ENCODE assay signal across 8 mouse cellular contexts in genomic region chr9:120775721-120776120, GRCm38 (mm10).
DNase-seq lines count a peak whose midpoint lies in the region; ATAC-seq and TF ChIP-seq lines count a peak whose summit lies in the region.

No protein-coding gene starts in this region.

- H3K79me2 ChIP-seq in myocyte (ENCODE audit: control insufficient read depth, insufficient read depth): no peaks in the 10 kb centered on the region

- H3K27ac ChIP-seq in forebrain, embryonic 10.5 days: 0 out of 2 replicates have a peak overlapping the region, but pooled peaks have one; percentile 0
- H3K27ac ChIP-seq in forebrain, embryonic 12.5 days: no peak overlapping the region
- no peak overlapping the region; the same call in 1 of the 2 replicates for H3K27ac ChIP-seq in lung, embryonic 14.5 days (ENCODE audit: low read depth)
- peak overlapping the region; percentile 37; the same call in 1 of the 2 replicates for H3K27ac ChIP-seq in limb, embryonic 10.5 days

- H3K4me3 ChIP-seq in forebrain, embryonic 10.5 days: no peak overlapping the region
- no peak overlapping the region for H3K4me3 ChIP-seq in forebrain, embryonic 12.5 days (replicated peaks)
- no peak overlapping the region for H3K4me3 ChIP-seq in lung, embryonic 14.5 days (ENCODE audit: low read depth, low read length)
- no peak overlapping the region for H3K4me3 ChIP-seq in limb, embryonic 10.5 days
- no peak overlapping the region for H3K4me3 ChIP-seq in myocyte

- no peak overlapping the region for H3K9ac ChIP-seq in forebrain, embryonic 12.5 days
- no peak overlapping the region for H3K9ac ChIP-seq in lung, embryonic 14.5 days

- H3K4me2 ChIP-seq in forebrain, embryonic 12.5 days: no peak overlapping the region
- no peak overlapping the region for H3K4me2 ChIP-seq in lung, embryonic 14.5 days
- peak overlapping the region; percentile 77 for H3K4me2 ChIP-seq in myocyte (ENCODE audit: low read depth)

- ATAC-seq in forebrain, embryonic 12.5 days (ENCODE audit: low FRiP score): no peak
- no peak for ATAC-seq in lung, embryonic 14.5 days (ENCODE audit: insufficient read depth)

- H3K27me3 ChIP-seq in forebrain, embryonic 10.5 days (ENCODE audit: poor library complexity, severe bottlenecking): no peaks in the 10 kb centered on the region
- H3K27me3 ChIP-seq in forebrain, embryonic 12.5 days: no peaks in the 10 kb centered on the region
- H3K27me3 ChIP-seq in lung, embryonic 14.5 days (ENCODE audit: insufficient read depth, low read length): no peaks in the 10 kb centered on the region
- H3K27me3 ChIP-seq in limb, embryonic 10.5 days (ENCODE audit: low read depth, poor library complexity, severe bottlenecking): no peaks in the 10 kb centered on the region
- H3K27me3 ChIP-seq in myocyte (ENCODE audit: control insufficient read depth, insufficient read depth, insufficient read length): no peaks in the 10 kb centered on the region

- no peaks in the 10 kb centered on the region for H3K36me3 ChIP-seq in forebrain, embryonic 10.5 days (replicated peaks)
- no peaks in the 10 kb centered on the region for H3K36me3 ChIP-seq in forebrain, embryonic 12.5 days (replicated peaks)
- H3K36me3 ChIP-seq in lung, embryonic 14.5 days (ENCODE audit: insufficient read depth): no peaks in the 10 kb centered on the region
- no peaks in the 10 kb centered on the region for H3K36me3 ChIP-seq in limb, embryonic 10.5 days
- H3K36me3 ChIP-seq in myocyte (ENCODE audit: control insufficient read depth, insufficient read depth): no peaks in the 10 kb centered on the region

- H3K4me1 ChIP-seq in forebrain, embryonic 10.5 days: peaks cover 39% of the 10 kb centered on the region
- 0 out of 2 replicates have a peak, but pooled peaks cover 7% of the 10 kb centered on the region for H3K4me1 ChIP-seq in forebrain, embryonic 12.5 days
- H3K4me1 ChIP-seq in lung, embryonic 14.5 days (ENCODE audit: insufficient read depth): peaks cover 22% of the 10 kb centered on the region
- H3K4me1 ChIP-seq in limb, embryonic 10.5 days: peaks cover 50% of the 10 kb centered on the region

- DNase-seq in forebrain, embryonic 10.5 days (ENCODE audit: extremely low spot score, low spot score): no peak
- DNase-seq in lung, embryonic 14.5 days: no peak
- DNase-seq in lung, postnatal 25 days (ENCODE audit: low spot score): no peak
- no peak for DNase-seq in limb, embryonic 10.5 days (ENCODE audit: low spot score)
- DNase-seq in urinary bladder, adult 2 months (ENCODE audit: low spot score): no peak
- no peak for DNase-seq in adrenal gland, adult 2 months

- no peak for TF ChIP-seq POLR2A in myocyte (IDR thresholded peaks at IDR 0.05; ENCODE audit: insufficient read length, low read depth)

- 70% methylated on average over 3 of the region's 3 CpGs for WGBS in forebrain, embryonic 10.5 days
- 59% methylated on average over 3 of the region's 3 CpGs for WGBS in forebrain, embryonic 12.5 days
- 63% methylated on average over 3 of the region's 3 CpGs for WGBS in lung, embryonic 14.5 days
- WGBS in limb, embryonic 10.5 days: 65% methylated on average over 3 of the region's 3 CpGs

- TF ChIP-seq CTCF in lung, embryonic 14.5 days (IDR thresholded peaks at IDR 0.05; ENCODE audit: low read depth): peak; percentile 38; the same call in 1 of the 2 replicates

- H3ac ChIP-seq in myocyte (ENCODE audit: control insufficient read depth, insufficient read length): no peak overlapping the region

- no peaks in the 10 kb centered on the region for H3K9me3 ChIP-seq in forebrain, embryonic 10.5 days
- H3K9me3 ChIP-seq in forebrain, embryonic 12.5 days: no peaks in the 10 kb centered on the region
- no peaks in the 10 kb centered on the region for H3K9me3 ChIP-seq in lung, embryonic 14.5 days (ENCODE audit: low read depth, low read length)
- H3K9me3 ChIP-seq in limb, embryonic 10.5 days (replicated peaks): no peaks in the 10 kb centered on the region

TF ChIP-seq in myocyte, 11 proteins besides CTCF, POLR2A, EP300 and RAD21:
- no peak for TF ChIP-seq USF1 (IDR thresholded peaks at IDR 0.05; ENCODE audit: low read depth)
- TF ChIP-seq MYOD1 (IDR thresholded peaks at IDR 0.05; ENCODE audit: control insufficient read depth in 1 of 3, insufficient read length in 2 of 3, low read depth in 2 of 3): no peak
- TF ChIP-seq TCF3 (IDR thresholded peaks at IDR 0.05; ENCODE audit: insufficient read length, low read depth): no peak
- TF ChIP-seq POLR2AphosphoS2 (IDR thresholded peaks at IDR 0.05; ENCODE audit: insufficient read length, low read depth): no peak
- no peak for TF ChIP-seq TCF12 (IDR thresholded peaks at IDR 0.05; ENCODE audit: insufficient read depth, poor library complexity, severe bottlenecking)
- TF ChIP-seq MAX (IDR thresholded peaks at IDR 0.05; ENCODE audit: low read depth): no peak
- TF ChIP-seq SRF (IDR thresholded peaks at IDR 0.05; ENCODE audit: control insufficient read depth, insufficient read length, low read depth): no peak
- no peak for TF ChIP-seq REST (IDR thresholded peaks at IDR 0.05; ENCODE audit: insufficient read depth, insufficient read length)
- no peak for TF ChIP-seq E2F4 (IDR thresholded peaks at IDR 0.05; ENCODE audit: insufficient read depth)
- no peak for TF ChIP-seq MYOG (IDR thresholded peaks at IDR 0.05; ENCODE audit: control insufficient read depth in 1 of 3, insufficient read depth in 1 of 3, insufficient read length in 2 of 3, low read depth in 2 of 3)
- no peak for TF ChIP-seq CEBPB (IDR thresholded peaks at IDR 0.05; ENCODE audit: insufficient read depth, poor library complexity, severe bottlenecking)

Comparison
In these comparisons a context has a peak if more than half of its experiments do, and no peak if none do; other contexts are left out.
1. H3K27ac ChIP-seq: peak in forebrain, embryonic 10.5 days (single experiment) and limb, embryonic 10.5 days (single experiment); none in forebrain, embryonic 12.5 days (single experiment) and lung, embryonic 14.5 days (single experiment).